Mouse (Mus musculus) A20 (cell line): ENCODE data around the gene Cd99l2.

ENCODE experiments used
- DNase-seq: peaks from one replicate; pipeline ENCODE4 v3.0.0-alpha.2; 2011; ENCODE audit warnings: low read depth, low spot score

Cd99l2 gene

DNA sequence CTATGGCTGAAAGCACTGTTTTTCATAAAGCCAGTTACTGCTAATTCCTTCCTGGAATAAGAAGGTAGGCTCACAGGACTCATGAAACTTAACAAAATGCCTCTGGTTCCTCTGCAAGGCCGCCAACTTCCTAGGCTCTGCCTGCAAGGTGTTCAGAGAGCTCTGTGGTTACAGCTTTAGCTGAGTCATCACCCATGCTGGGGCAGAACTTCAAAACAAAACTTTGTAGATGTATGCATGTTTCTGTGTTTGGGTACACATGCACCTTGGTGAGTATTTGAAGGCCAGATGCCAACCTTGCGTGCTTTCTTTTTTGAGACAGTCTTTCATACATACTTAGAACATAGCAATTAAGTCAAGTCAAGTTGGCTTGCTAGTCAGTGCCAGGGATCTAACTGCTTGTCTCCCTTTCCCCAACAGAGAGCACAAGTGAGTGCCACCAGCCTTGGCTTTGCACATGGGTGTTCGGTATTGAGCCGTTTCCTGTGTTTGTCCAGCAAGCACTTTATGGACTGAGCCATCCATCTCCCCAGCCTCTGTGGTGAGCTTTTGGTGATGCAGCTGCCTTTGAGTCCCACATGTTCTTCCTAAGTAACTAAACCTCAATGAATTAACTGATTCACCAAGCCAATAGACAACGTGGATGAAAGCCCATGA lies 23.9 kb downstream of the Cd99l2 start:
- no peak for DNase-seq

DNA sequence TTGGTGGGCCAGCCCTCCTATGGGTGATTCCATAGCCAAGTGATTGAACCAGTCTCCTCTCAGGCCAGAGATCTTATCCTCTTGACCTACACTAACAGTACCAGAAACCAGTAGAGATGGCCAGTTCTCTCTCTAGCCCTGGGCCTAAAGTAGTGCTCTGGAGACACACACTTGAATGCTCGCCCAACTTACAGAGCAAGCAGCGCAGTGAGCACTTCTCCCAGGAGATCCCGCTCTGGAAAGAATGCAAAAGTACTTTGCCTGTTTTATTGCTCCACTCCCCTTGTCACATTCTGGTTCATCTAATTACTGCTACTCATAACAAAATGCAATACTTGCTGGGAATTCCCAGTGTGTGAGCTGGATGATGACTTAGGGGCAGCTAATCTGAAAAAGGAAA lies 25.2 kb downstream of the Cd99l2 start:
- no peak for DNase-seq

DNA sequence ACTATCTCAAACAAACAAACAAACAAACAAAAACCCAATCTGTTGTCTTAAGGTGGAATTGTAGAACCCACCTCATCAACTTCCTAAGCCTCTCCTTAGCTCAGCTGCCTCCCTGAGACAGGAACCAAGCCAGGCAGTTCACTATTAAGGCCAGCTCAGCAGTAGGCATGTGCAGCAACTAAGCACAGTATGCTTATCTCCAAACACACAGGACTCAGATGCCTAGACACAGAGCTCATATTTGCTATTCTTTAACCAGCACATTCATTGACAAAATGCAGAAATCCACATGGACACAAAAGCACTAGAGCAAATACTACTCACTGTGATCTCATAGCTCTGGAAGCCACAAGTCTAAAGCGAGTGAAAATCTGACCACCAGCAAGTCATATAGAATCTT lies 27.2 kb downstream of the Cd99l2 start:
- no peak for DNase-seq

DNA sequence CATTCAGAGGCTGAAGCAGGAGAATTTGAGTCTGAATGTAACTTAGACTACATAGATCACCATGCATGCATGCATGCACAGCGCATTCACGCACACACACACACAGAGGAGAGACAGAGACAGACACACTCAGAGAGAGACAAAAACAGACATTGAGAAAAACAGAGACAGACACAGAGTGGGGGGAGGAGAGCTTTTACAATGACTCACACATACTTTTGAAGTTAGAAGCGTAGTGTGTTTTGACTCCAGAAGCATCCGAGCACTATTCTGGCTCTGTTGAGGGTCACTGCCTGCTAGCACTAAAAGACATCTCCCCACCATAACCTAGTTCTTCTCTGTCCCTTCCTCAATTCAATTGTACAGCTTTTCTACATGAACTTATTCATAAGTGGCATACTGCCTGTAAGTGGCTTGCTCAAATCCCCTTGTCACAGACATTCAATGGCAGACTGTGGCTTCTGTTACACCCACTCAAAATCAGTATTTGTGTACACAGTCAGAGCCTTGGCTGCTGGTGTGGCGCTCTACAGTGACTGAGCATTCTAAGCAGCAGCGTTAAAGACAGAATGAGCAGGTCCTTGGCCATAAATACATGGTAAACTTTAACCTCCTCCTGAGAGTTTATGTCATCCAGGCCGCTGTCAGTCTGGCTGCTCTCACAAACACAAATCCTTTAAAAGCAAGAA lies 28.4 kb downstream of the Cd99l2 start:
- no peak for DNase-seq

- DNase-seq, result no peak
Measured at GRCm38 (mm10) chrX:71456078-71456737, 36.4 kb downstream of the Cd99l2 start.

DNA sequence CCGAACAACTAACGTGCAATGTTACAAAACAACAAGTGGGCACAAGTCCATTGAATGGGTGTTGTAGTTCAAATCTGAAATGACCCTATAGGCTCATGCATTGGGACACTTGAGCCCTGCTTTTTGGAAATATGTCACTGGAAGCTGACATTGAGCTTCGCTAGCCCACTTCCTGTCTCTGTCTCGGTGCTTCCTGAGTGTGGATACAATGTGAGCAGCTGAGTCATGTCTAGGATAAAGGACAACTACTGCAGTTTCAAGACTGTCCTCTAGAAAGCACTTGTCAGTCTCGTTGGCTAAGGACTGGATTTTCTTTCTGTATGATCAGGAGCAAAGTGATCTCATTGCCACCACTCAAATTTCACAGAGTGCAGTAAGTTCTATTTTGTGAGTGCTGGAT lies 49.7 kb downstream of the Cd99l2 start:
- DNase-seq, result no peak

DNA sequence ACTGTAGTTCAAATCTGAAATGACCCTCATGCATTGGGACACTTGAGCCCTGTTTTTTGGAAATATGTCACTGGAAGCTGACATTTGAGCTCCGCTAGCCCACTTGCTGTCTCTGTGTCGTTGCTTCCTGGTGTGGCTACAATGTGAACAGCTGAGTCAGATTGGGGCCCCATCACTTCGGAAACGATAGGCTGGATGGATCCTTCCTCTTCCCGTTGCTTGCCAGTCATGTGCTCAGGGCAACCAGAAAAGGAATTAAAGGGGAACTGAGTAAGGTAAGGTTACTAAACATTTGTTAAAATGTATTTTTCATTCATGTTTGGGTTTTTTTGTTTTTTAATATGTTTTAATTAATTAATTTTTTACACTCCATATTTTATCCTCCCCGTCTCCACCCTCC lies 53.2 kb downstream of the Cd99l2 start:
- no peak for DNase-seq

DNA sequence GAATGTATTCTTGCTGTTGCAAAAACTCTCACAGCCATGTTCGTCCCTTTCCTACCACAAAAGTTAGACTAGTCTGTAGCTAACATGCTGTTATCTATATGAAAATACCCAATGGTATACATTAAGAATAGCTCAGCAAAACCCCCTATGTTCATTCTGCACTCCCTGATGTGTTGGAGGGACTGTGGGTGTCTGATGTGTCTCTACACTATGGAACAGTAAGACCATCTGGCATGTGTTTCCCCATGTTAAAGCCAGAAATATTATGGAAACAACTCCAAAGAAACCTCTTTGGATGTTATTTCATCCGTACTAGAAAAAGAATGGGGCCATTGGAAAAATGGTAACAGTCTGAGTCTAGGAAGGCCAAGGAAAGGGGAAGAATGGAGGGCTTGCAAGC lies 57.1 kb downstream of the Cd99l2 start:
- DNase-seq, result no peak

DNA sequence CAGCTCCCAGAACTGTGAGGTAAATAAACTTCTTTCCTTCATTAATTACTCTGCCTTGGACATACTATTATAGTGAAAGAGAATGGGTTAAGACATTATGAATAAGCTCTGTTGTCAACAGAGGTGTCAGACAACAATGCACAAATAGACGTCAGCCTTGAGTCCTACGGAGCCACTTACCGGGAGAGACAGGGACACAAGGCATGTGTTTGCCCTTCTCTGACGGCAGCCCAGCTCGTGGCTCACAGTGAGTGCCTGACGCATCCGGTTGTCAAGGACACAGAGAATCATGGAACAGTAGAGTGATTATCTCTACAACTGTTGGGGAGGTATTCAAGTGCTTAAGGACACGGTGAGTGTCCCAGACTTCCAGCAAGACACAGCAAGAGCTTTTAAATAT lies 57.8 kb downstream of the Cd99l2 start:
- DNase-seq, result no peak

DNA sequence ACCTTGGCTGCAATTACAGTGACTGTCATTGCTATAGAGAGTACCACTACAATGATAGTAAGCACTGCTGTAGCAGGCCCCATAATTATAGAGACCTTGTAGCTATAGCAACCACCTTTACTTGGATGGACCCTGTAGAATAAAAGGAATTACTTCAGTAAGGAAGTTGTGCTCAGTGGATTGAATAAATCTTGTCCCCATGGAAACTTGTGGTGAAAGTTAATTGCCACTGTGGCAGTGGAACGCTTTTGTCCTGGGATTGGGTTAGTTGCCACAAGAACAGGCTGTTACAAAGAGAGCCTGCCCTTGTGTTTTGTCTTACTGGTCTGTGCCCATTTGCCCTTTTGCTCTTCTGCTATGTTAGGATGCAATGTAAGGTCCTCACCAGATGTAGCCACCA lies 58.2 kb downstream of the Cd99l2 start:
- no peak for DNase-seq

DNA sequence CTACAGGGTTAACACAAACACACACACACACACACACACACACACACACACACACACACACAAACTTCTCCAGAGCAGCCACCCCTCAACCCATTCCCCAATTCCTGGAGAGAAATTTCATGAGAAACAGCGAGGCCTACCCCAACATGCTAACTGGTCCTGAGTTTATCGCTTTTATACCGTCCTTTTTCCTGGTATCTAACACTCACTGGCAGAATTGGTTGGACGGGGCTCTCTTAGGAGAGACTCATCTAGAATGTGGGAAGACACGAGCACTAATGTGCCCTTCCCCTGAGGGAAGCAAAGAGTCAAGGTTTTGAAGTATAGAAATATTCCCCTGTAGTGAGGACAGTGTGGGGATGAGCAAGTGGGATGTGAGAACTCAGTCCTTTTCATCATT lies 61.7 kb downstream of the Cd99l2 start:
- DNase-seq, result no peak

DNA sequence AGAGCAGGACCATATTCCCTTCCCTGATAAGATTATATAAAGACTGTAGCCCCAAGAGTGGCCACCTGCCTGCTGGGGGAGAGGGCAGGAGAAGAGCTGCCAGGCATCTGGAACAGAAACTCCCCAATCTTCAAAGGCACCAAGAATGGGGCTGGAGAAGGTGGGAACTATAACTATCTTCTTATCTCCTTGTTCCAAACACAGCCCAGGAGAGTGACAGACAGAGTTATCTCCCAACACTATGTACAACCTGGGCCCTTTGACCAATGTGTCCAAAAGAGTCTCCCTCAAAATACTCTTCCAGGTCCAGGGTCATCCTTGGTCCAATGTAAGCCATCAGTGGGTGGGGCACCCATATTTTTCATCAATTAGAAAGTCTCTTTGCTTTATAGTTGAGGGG lies 65.2 kb downstream of the Cd99l2 start:
- DNase-seq, result no peak

- DNase-seq, result peak; percentile 55
Measured at GRCm38 (mm10) chrX:71425746-71426519, 66.7 kb downstream of the Cd99l2 start.

DNA sequence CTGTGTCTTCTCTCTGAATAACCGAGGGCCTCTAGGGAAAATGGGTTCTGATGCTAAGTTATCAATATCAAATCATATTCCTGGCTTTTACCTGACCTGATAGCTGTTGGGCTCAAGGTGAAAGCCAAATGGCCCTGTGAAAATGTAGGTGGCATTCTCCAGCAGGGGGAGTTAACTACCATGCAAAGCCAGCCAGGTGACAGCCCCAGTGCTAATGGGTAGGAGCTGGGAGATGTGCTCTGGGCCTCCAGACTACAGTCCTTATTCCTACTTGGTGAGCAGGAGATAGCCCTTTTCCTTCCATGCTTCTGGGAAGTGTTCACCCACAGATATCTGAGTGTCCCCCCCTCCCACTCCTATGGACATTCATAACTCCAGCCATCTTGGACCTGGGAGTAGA lies 67.8 kb downstream of the Cd99l2 start:
- DNase-seq, result peak; percentile 18

DNA sequence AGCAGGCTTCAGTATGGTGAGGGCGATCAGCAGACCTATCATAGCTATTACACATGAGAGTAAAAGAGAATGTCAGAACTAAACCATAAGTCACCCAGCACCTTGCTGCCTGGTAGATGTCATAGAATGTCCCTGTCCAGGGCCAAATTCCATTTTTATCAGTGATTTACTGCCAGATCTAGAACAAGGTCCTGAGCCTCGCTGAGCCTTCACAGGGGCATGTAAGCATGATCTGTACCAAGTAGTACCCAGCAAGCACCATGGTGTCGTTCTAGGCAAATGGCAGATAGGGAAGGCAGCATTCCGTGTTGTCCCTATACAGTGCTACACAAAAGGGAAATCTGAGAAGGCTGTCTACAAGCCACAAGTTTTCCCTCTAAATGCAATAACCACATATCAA lies 79.0 kb downstream of the Cd99l2 start:
- no peak for DNase-seq

- no peak for DNase-seq
Measured at GRCm38 (mm10) chrX:71412776-71413175, 79.9 kb downstream of the Cd99l2 start.

DNA sequence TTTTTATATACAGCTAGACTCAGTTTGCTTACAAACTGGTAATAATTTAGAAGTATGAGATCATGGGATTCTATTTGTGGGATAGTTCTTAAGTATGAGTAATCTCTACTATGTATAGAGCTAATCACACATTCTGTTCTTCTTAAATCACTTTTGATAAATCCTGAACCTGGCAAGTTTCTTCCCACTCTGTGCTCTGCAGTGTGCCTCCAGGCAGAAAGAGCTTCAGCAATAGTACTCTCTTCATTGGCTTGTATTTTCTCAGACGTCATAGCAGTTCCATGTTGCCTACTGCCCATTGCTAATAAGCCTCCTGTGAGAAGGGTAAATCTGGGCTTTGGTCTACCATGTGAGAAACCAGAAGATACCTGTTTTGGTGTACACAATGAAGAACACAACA lies 84.3 kb downstream of the Cd99l2 start:
- no peak for DNase-seq

DNA sequence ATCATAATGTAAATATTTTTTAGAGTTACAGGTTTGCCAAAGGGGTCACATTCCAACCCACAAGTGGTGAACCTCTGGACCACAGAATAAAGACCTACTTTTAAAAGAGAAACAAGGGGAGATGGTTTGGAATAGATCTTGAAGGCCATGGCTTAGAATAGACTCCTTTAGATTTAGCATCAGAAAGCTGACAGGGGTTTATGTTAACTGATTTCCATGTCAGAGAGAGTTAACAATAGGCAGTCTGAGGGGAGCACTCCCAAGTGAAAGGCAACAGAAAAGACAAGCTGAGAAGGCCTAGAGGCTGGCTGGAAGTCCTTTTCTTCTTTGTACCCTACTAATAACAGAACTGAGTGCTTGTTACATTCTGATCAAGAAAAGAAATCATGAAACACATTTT lies 86.4 kb downstream of the Cd99l2 start:
- no peak for DNase-seq

DNA sequence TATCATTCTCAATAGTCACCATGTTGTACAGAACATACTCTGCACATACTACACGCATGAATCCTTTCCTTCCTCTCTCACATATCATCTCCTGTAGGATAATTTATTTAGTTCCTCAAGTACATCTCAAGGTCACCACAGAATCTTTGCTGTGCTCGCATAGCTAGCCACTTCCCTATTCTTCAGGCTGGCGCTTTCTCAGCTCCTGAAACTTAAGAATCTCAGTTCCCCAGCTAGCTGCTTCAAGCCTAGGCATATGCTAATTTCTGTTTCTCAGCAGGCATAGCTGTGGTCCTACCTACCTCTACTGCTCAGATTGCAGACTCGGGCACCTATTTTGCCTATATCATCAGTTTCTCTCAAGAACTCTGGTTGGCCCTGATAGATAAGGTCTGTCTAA lies 96.3 kb downstream of the Cd99l2 start:
- peak; percentile 48 for DNase-seq

- peak; percentile 31 for DNase-seq
Measured at GRCm38 (mm10) chrX:71381571-71381970, 111.1 kb downstream of the Cd99l2 start.

GRCm38 (mm10) chrX:71378435-71378834 lies 114.2 kb downstream of the Cd99l2 start:
- DNase-seq, result no peak

GRCm38 (mm10) chrX:71376781-71377180 lies 115.9 kb downstream of the Cd99l2 start:
- no peak for DNase-seq
